Mouse (Mus musculus): ENCODE measurements around the gene Borcs5. TPM values are rescaled to one million over a fixed set of nuclear protein-coding genes. Genes with fewer than 3 reads are reported as not detected.

The Borcs5 gene
- total and polyA plus RNA-seq, 3 experiments, result 10.2 to 16.4 (median 10.4) TPM

DNA sequence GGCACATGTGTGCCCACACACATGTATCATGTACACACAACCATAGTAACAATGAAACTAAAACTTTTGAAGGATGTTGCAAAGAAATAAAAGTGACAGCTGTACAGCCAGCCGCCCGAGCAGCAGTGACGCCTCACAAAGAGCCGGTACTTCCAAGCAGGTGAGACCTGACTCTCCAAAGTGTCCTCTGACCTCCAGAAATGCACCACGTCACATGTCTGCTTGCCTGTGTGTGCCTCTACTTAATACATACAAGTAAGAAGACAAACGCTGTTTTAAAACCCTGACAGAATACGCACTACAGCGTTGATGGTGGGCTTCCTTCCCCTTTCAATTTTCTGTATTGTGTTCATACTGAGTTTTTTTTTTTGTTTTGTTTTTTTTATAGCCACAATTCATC, 83.6 kb downstream of the Borcs5 start:
- Histone ChIP-seq H3K4me2 (ENCODE audit: insufficient read depth, low read depth, poor library complexity, severe bottlenecking) (no peak overlapping the region), H3K79me2 (replicated peaks; ENCODE audit: control insufficient read depth, extremely low read depth, insufficient read depth, poor library complexity, severe bottlenecking) (no peaks in the 10 kb centered on the region), H3K4me3 (replicated peaks in 1 of 3; ENCODE audit: low read depth in 2 of 3, low read length in 2 of 3, poor library complexity in 1 of 3) (no peak overlapping the region), H3K9ac (ENCODE audit: insufficient read depth, low read depth) (no peak overlapping the region), H3K9me3 (replicated peaks; ENCODE audit: low read length) (no peaks in the 10 kb centered on the region), H3K36me3 (replicated peaks in 1 of 2; ENCODE audit: control insufficient read depth in 1 of 2, insufficient read depth in 1 of 2, low read length in 1 of 2) (peaks cover 61 to 88% of the 10 kb centered on the region in 2 experiments), H3K27me3 (replicated peaks) (no peaks in the 10 kb centered on the region), H3K27ac (ENCODE audit: insufficient read depth, low read depth) (no peak overlapping the region), H3K4me1 (ENCODE audit: control insufficient read depth in 1 of 2, insufficient read depth in 2 of 2) (peaks cover 0 to 3% of the 10 kb centered on the region in 2 experiments; a peak in 1 of 4 replicates)
- no peak for DNase-seq (ENCODE audit: extremely low read depth)
- TF ChIP-seq KAT2A (IDR thresholded peaks at IDR 0.05; ENCODE audit: insufficient replicate concordance, low read length) (no peak), EP300 (IDR thresholded peaks at IDR 0.05; ENCODE audit: low read length) (no peak), MAX (IDR thresholded peaks at IDR 0.05; ENCODE audit: low read length) (no peak), MAFK (IDR thresholded peaks at IDR 0.05; ENCODE audit: insufficient replicate concordance, low read length) (no peak), ETS1 (conservative IDR thresholded peaks at IDR 0.05; ENCODE audit: low read depth, low read length) (no peak)
- dilution Hi-C loops (cut with MboI; ENCODE audit: extremely low pct_ligation_motif_present, extremely low pct_unique_long_range_greater_than_20kb, low sequenced_read_pairs) (no loop called here), in situ Hi-C loops (cut with MboI; ENCODE audit: low pct_ligation_motif_present, low pct_unique_long_range_greater_than_20kb, low sequenced_read_pairs) (no loop called here)

DNA sequence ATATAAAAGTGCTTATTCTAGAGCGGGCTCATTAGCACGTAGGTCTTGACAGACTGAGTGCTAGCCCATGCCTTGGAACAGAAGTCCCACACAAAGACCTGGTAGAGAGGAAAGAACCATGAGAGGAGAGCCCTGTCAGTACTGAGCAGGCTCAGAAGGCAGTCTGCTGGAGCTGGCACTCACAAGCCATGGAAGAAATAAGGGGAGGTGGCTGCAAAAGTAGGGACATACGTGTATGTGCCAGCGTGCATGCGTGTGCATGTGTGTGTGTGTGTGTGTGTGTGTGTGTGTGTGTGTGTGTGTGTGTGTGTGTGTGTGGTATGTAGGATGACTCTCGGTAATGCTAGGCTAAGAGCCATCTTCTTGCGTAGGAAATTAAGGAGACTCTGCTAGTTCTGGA, 84.0 kb downstream of the Borcs5 start:
- H3K4me1 ChIP-seq (ENCODE audit: control insufficient read depth in 1 of 2, insufficient read depth in 2 of 2), result peaks cover 0 to 4% of the 10 kb centered on the region in 2 experiments; a peak in 1 of 4 replicates
- peaks cover 59 to 88% of the 10 kb centered on the region in 2 experiments for H3K36me3 ChIP-seq (replicated peaks in 1 of 2; ENCODE audit: control insufficient read depth in 1 of 2, insufficient read depth in 1 of 2, low read length in 1 of 2)
- H3K9me3 ChIP-seq (replicated peaks; ENCODE audit: low read length), result no peaks in the 10 kb centered on the region
- H3K9ac ChIP-seq (ENCODE audit: insufficient read depth, low read depth), result no peak overlapping the region
- H3K4me2 ChIP-seq (ENCODE audit: insufficient read depth, low read depth, poor library complexity, severe bottlenecking), result no peak overlapping the region
- no peaks in the 10 kb centered on the region for H3K27me3 ChIP-seq (replicated peaks)
- in situ Hi-C loops (cut with MboI; ENCODE audit: low pct_ligation_motif_present, low pct_unique_long_range_greater_than_20kb, low sequenced_read_pairs), result no loop called here
- no peak overlapping the region for H3K27ac ChIP-seq (ENCODE audit: insufficient read depth, low read depth)
- TF ChIP-seq ETS1 (conservative IDR thresholded peaks at IDR 0.05; ENCODE audit: low read depth, low read length), result no peak
- DNase-seq (ENCODE audit: extremely low read depth), result no peak
- dilution Hi-C loops (cut with MboI; ENCODE audit: extremely low pct_ligation_motif_present, extremely low pct_unique_long_range_greater_than_20kb, low sequenced_read_pairs), result no loop called here
- no peak overlapping the region for H3K4me3 ChIP-seq (replicated peaks in 1 of 3; ENCODE audit: low read depth in 2 of 3, low read length in 2 of 3, poor library complexity in 1 of 3)
- H3K79me2 ChIP-seq (replicated peaks; ENCODE audit: control insufficient read depth, extremely low read depth, insufficient read depth, poor library complexity, severe bottlenecking), result no peaks in the 10 kb centered on the region

DNA sequence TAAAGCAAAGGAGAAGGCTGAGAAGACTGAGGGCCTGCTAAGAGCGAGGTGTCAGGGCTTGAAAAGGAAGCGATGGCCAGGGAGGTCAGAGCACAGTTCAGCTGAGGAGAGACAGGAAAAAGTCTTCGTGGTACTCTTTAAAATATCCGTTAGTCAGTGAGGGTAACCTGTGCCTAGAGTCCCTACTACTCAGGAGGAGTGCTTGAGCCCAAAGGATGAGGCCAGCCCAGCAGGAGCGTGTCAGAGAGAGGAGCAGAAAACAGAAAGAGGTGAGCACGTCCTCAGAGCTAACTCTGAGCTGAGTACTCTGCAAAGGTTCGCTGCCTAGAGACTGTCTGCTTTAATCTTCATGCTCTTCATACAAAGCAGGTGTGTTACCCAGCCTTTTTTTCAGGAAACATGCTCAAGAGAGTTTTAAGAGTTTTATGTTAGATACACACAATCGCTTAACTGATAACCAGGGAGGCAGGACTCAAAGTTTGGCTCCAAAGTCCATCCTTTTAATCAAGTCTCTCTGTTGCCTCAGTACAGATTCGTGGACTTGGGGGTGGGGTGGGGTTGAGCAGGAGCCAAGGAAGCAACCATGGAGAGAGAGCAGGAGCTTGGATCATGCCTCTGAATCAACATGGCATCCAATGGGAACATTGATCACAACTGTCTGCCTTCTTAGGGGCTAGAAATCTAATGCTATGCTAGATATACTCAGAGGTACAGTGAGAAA, 84.7 kb downstream of the Borcs5 start:
- no peak for DNase-seq (ENCODE audit: extremely low read depth)
- H3K4me1 ChIP-seq (ENCODE audit: control insufficient read depth in 1 of 2, insufficient read depth in 2 of 2), result peaks cover 3 to 4% of the 10 kb centered on the region in 2 experiments; a peak in 1 of 4 replicates
- dilution Hi-C loops (cut with MboI; ENCODE audit: extremely low pct_ligation_motif_present, extremely low pct_unique_long_range_greater_than_20kb, low sequenced_read_pairs), result no loop called here

More for the DNA sequence above, 84.7 kb downstream of the Borcs5 start:
- H3K27ac ChIP-seq (ENCODE audit: insufficient read depth, low read depth), result no peak overlapping the region
- H3K36me3 ChIP-seq (replicated peaks in 1 of 2; ENCODE audit: control insufficient read depth in 1 of 2, insufficient read depth in 1 of 2, low read length in 1 of 2), result peaks cover 58 to 87% of the 10 kb centered on the region in 2 experiments
- H3K4me2 ChIP-seq (ENCODE audit: insufficient read depth, low read depth, poor library complexity, severe bottlenecking), result no peak overlapping the region
- TF ChIP-seq MYC (IDR thresholded peaks at IDR 0.05; ENCODE audit: low read depth, low read length) (no peak), EP300 (IDR thresholded peaks at IDR 0.05; ENCODE audit: low read length) (no peak), MAZ (IDR thresholded peaks at IDR 0.05; ENCODE audit: low read depth, low read length) (no peak), JUN (IDR thresholded peaks at IDR 0.05; ENCODE audit: insufficient read depth, low read depth, low read length) (no peak), SIN3A (IDR thresholded peaks at IDR 0.05; ENCODE audit: low read length) (no peak), NRF1 (IDR thresholded peaks at IDR 0.05; ENCODE audit: low read depth, low read length) (no peak), USF2 (conservative IDR thresholded peaks at IDR 0.05; ENCODE audit: low read depth, low read length) (no peak), MXI1 (IDR thresholded peaks at IDR 0.05; ENCODE audit: low read depth, low read length) (no peak), CHD2 (IDR thresholded peaks at IDR 0.05; ENCODE audit: low read length) (no peak), NELFE (IDR thresholded peaks at IDR 0.05; ENCODE audit: low read depth, low read length) (no peak), JUND (conservative IDR thresholded peaks at IDR 0.05; ENCODE audit: low read depth, low read length) (no peak), E2F4 (IDR thresholded peaks at IDR 0.05; ENCODE audit: insufficient replicate concordance, low read depth, low read length) (no peak), CHD1 (IDR thresholded peaks at IDR 0.05; ENCODE audit: low read depth, low read length) (no peak), CTCF (conservative IDR thresholded peaks at IDR 0.05 in 1 of 2, IDR thresholded peaks at IDR 0.05 in 1 of 2; ENCODE audit: low read depth in 2 of 2, low read length in 2 of 2) (no peak), POLR2A (IDR thresholded peaks at IDR 0.05; ENCODE audit: low read depth, low read length) (no peak), MEF2A (IDR thresholded peaks at IDR 0.05; ENCODE audit: borderline replicate concordance, low read depth, low read length) (no peak), MAFK (IDR thresholded peaks at IDR 0.05; ENCODE audit: insufficient replicate concordance, low read length) (no peak), UBTF (IDR thresholded peaks at IDR 0.05; ENCODE audit: low read depth, low read length) (no peak), GABPA (IDR thresholded peaks at IDR 0.05; ENCODE audit: insufficient replicate concordance, low read depth, low read length) (no peak), TCF12 (IDR thresholded peaks at IDR 0.05; ENCODE audit: low read depth, low read length) (no peak)
- H3K79me2 ChIP-seq (replicated peaks; ENCODE audit: control insufficient read depth, extremely low read depth, insufficient read depth, poor library complexity, severe bottlenecking), result no peaks in the 10 kb centered on the region
- no peak overlapping the region for H3K9ac ChIP-seq (ENCODE audit: insufficient read depth, low read depth)
- no peaks in the 10 kb centered on the region for H3K27me3 ChIP-seq (replicated peaks)
- in situ Hi-C loops (cut with MboI; ENCODE audit: low pct_ligation_motif_present, low pct_unique_long_range_greater_than_20kb, low sequenced_read_pairs), result no loop called here
- H3K4me3 ChIP-seq (replicated peaks in 1 of 3; ENCODE audit: low read depth in 2 of 3, low read length in 2 of 3, poor library complexity in 1 of 3), result no peak overlapping the region
- H3K9me3 ChIP-seq (replicated peaks; ENCODE audit: low read length), result no peaks in the 10 kb centered on the region
